Mouse (Mus musculus) bone marrow, adult 2 months (tissue): ENCODE data around the gene Slc24a5.

Experiments
- CTCF ChIP-seq: fragments of 200-500 bp; IDR thresholded peaks from 2 replicates; pipeline ENCODE4 v1.5.1; 2011; ENCODE audit warnings: low read length, control low read depth; ENCODE audit not compliant: control insufficient read depth, insufficient read depth
- POLR2A ChIP-seq: fragments of 200-500 bp; IDR thresholded peaks from 2 replicates; pipeline ENCODE4 v1.6.1; 2011; ENCODE audit warnings: low read depth, mild to moderate bottlenecking, control low read depth, low read length, borderline replicate concordance; ENCODE audit not compliant: control insufficient read depth

GRCm38 (mm10) chr2:125122624-125123476, 54.9 kb downstream of the Slc24a5 start:
- TF ChIP-seq POLR2A (no peak), CTCF (no peak)
